Mouse (Mus musculus): ENCODE results near the gene Lgalsl. TPM values are rescaled to one million over a fixed set of nuclear protein-coding genes. Genes with fewer than 3 reads are reported as not detected.
A peak's percentile ranks its signal among the peaks of the same experiment; 100 is the strongest.

Lgalsl gene
- 74.0 and 87.5 TPM in 2 replicates for polyA plus RNA-seq (2014; fragmentation: Nextera tagmentation; extraction: Ambion mirVana)

DNA sequence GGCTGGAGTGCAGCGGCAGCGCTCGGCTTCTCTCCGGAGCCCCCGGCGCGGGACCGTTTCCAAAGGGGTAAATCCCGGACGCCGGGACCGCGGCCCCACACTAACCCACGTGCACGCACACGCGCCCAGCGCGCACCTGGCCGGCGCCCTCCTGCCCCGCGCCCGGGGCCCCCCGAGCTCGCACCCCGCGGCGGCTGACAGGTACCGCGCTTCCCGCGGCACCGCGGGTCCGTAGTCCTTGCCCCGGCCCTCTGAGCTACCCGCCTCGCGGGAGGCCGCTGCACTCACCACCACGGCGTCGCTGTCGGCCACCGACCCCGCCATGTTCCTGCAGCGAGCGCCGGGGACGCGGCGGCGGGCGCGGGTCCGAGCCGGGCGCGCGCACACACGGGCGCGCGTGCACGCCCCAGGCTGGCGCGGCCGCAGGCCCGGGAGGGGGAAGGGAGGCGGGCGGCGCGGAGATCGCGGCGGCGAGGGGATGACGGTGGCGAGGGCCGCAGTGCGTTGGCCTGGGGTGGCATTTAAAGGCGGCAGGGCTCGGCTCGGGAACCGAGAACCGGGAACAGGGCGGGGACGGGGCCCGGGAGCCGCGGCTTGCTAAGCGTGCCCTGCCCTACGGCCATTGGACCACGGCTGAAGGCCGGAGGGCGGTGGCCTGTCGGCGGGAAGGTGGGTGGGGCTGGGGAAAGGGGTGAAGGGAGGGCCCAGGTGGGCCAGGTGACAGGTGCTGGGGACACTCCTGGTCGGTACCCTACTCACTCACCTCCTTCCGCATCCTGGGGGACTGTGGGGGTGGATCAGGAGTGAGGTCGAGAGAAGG is at the start of gene Lgalsl:
Lgalsl (minus strand) TSS at position 371 of the 820 bp plus-strand sequence.
- Histone ChIP-seq H3K27me3 (replicated peaks; ENCODE audit: control insufficient read depth, insufficient read depth, low read length) (no peaks in the 10 kb centered on the region), H3K9ac (ENCODE audit: low read length) (peak within 1 kb of the TSS; percentile 95), H3K27ac (ENCODE audit: low read depth, low read length) (peak within 1 kb of the TSS; percentile 89), H3K36me3 (ENCODE audit: control insufficient read depth, insufficient read depth, low read length) (peaks cover 19% of the 10 kb centered on the region; the same call in 1 of the 2 replicates), H3K4me2 (ENCODE audit: low read length) (peak within 1 kb of the TSS; percentile 81), H3K9me3 (replicated peaks; ENCODE audit: control insufficient read depth, low read length) (no peaks in the 10 kb centered on the region), H3K4me3 (ENCODE audit: low read depth, low read length) (peak within 1 kb of the TSS; percentile 89), H3K4me1 (ENCODE audit: control insufficient read depth, insufficient read depth, low read length) (peaks cover 16% of the 10 kb centered on the region)
- ATAC-seq, result peak; percentile 84
- peak; percentile 67 for DNase-seq (ENCODE audit: low spot score)
- under 1% methylated on average over 81 of the region's 102 CpGs for WGBS

DNA sequence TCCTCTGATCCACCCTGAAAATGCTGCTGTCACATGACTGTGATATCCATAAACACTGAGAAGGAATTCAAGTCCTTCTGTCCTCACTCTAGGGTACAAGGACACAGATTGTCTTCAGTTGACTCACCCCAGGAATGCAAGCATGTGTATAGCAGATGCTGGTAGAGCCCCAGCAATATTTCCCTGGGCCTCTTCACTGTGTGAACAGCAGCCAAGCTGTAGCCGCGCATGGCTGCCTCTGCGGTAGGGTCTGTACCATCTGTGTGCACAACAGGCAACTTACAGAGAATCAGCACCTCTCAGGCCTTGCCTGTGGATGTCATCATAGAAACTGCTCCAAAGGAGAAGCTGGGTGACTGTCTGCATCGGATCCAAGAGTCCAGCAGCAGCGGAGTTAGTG is 47.8 kb upstream of the Lgalsl start:
- no peak overlapping the region for H3K27ac ChIP-seq (ENCODE audit: low read depth, low read length)
- no peak; the same call in 1 of the 2 replicates for ATAC-seq
- H3K27me3 ChIP-seq (replicated peaks; ENCODE audit: control insufficient read depth, insufficient read depth, low read length), result no peaks in the 10 kb centered on the region
- no peak overlapping the region for H3K4me2 ChIP-seq (ENCODE audit: low read length)
- no peaks in the 10 kb centered on the region for H3K36me3 ChIP-seq (ENCODE audit: control insufficient read depth, insufficient read depth, low read length)
- DNase-seq (ENCODE audit: low spot score), result peak; percentile 35
- no peak overlapping the region for H3K9ac ChIP-seq (ENCODE audit: low read length)
- no peak overlapping the region for H3K4me3 ChIP-seq (ENCODE audit: low read depth, low read length)
- no peaks in the 10 kb centered on the region for H3K4me1 ChIP-seq (ENCODE audit: control insufficient read depth, insufficient read depth, low read length)
- H3K9me3 ChIP-seq (replicated peaks; ENCODE audit: control insufficient read depth, low read length), result no peaks in the 10 kb centered on the region
- 88% methylated on average over 5 of the region's 5 CpGs for WGBS

- Histone ChIP-seq H3K9me3 (replicated peaks; ENCODE audit: control insufficient read depth, low read length) (no peaks in the 10 kb centered on the region), H3K4me2 (ENCODE audit: low read length) (no peak overlapping the region), H3K4me3 (ENCODE audit: low read depth, low read length) (no peak overlapping the region), H3K27ac (ENCODE audit: low read depth, low read length) (no peak overlapping the region), H3K36me3 (ENCODE audit: control insufficient read depth, insufficient read depth, low read length) (no peaks in the 10 kb centered on the region), H3K27me3 (replicated peaks; ENCODE audit: control insufficient read depth, insufficient read depth, low read length) (no peaks in the 10 kb centered on the region), H3K4me1 (ENCODE audit: control insufficient read depth, insufficient read depth, low read length) (no peaks in the 10 kb centered on the region), H3K9ac (ENCODE audit: low read length) (no peak overlapping the region)
- DNase-seq (ENCODE audit: low spot score), result peak; percentile 14
- 90% methylated on average over 3 of the region's 3 CpGs for WGBS
- ATAC-seq, result no peak
These were observed 46.8 kb upstream of the Lgalsl start for GRCm38 (mm10) chr11:20877578-20878096.

DNA sequence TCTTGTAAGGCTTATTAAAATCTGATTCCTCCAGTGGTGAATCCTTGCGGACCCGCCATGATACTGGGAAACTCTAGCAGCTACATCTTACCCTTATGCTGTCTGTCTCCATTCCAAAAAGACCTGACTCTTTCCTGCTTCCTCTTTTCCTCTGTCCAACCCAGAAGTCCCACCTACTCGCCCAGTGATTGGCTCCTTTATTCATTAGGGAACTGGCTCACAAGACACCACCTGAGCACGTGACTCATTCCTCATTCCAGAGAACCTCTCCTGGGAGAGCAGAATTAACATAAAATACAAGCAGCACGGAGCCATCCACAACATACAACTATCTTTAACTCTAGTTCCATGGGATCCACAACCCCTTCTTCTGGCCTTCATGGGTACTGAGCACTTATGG is 42.5 kb upstream of the Lgalsl start:
- Histone ChIP-seq H3K9ac (ENCODE audit: low read length) (no peak overlapping the region), H3K4me2 (ENCODE audit: low read length) (no peak overlapping the region), H3K36me3 (ENCODE audit: control insufficient read depth, insufficient read depth, low read length) (no peaks in the 10 kb centered on the region), H3K4me3 (ENCODE audit: low read depth, low read length) (no peak overlapping the region), H3K27ac (ENCODE audit: low read depth, low read length) (no peak overlapping the region), H3K4me1 (ENCODE audit: control insufficient read depth, insufficient read depth, low read length) (no peaks in the 10 kb centered on the region), H3K9me3 (replicated peaks; ENCODE audit: control insufficient read depth, low read length) (no peaks in the 10 kb centered on the region), H3K27me3 (replicated peaks; ENCODE audit: control insufficient read depth, insufficient read depth, low read length) (no peaks in the 10 kb centered on the region)
- 78% methylated on average over 5 of the region's 5 CpGs for WGBS
- ATAC-seq (no peak), DNase-seq (ENCODE audit: low spot score) (no peak)

DNA sequence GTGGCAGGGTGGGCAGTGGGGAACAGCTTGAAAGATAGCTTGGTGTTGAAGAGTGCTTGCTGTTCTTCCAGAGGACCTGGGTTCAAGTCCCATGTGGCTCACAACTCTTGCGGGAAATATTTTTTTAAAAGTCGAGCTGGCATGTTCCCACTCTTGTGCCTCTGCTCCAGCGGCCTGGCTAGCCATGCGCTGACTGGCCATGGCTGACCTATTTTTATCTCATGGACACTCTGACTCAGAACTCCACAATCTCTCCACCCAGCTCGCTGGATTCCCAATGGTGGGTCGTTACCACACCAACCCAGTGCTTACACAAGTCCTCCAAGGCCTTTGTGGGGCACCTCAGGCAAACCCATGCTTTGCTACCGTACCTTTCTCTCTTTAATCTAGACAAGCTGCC is 42.1 kb upstream of the Lgalsl start:
- Histone ChIP-seq H3K4me1 (ENCODE audit: control insufficient read depth, insufficient read depth, low read length) (no peaks in the 10 kb centered on the region), H3K27ac (ENCODE audit: low read depth, low read length) (no peak overlapping the region), H3K9ac (ENCODE audit: low read length) (no peak overlapping the region), H3K4me3 (ENCODE audit: low read depth, low read length) (no peak overlapping the region), H3K4me2 (ENCODE audit: low read length) (no peak overlapping the region), H3K9me3 (replicated peaks; ENCODE audit: control insufficient read depth, low read length) (no peaks in the 10 kb centered on the region), H3K36me3 (ENCODE audit: control insufficient read depth, insufficient read depth, low read length) (no peaks in the 10 kb centered on the region), H3K27me3 (replicated peaks; ENCODE audit: control insufficient read depth, insufficient read depth, low read length) (no peaks in the 10 kb centered on the region)
- WGBS, result 92% methylated on average over 7 of the region's 7 CpGs
- ATAC-seq (no peak), DNase-seq (ENCODE audit: low spot score) (no peak)

GRCm38 (mm10) chr11:20872444-20872843 is 41.6 kb upstream of the Lgalsl start:
- no peak for DNase-seq (ENCODE audit: low spot score)
- ATAC-seq, result no peak
- H3K27me3 ChIP-seq (replicated peaks; ENCODE audit: control insufficient read depth, insufficient read depth, low read length), result no peaks in the 10 kb centered on the region
- 84% methylated on average over 2 of the region's 2 CpGs for WGBS
- no peak overlapping the region for H3K9ac ChIP-seq (ENCODE audit: low read length)
- H3K36me3 ChIP-seq (ENCODE audit: control insufficient read depth, insufficient read depth, low read length), result no peaks in the 10 kb centered on the region
- no peak overlapping the region for H3K27ac ChIP-seq (ENCODE audit: low read depth, low read length)
- H3K9me3 ChIP-seq (replicated peaks; ENCODE audit: control insufficient read depth, low read length), result no peaks in the 10 kb centered on the region
- no peak overlapping the region for H3K4me2 ChIP-seq (ENCODE audit: low read length)
- H3K4me3 ChIP-seq (ENCODE audit: low read depth, low read length), result no peak overlapping the region
- no peaks in the 10 kb centered on the region for H3K4me1 ChIP-seq (ENCODE audit: control insufficient read depth, insufficient read depth, low read length)

GRCm38 (mm10) chr11:20869927-20870326 is 39.1 kb upstream of the Lgalsl start:
- no peaks in the 10 kb centered on the region for H3K9me3 ChIP-seq (replicated peaks; ENCODE audit: control insufficient read depth, low read length)
- DNase-seq (ENCODE audit: low spot score), result no peak
- ATAC-seq, result no peak
- 88% methylated on average over 2 of the region's 2 CpGs for WGBS
- H3K36me3 ChIP-seq (ENCODE audit: control insufficient read depth, insufficient read depth, low read length), result no peaks in the 10 kb centered on the region
- H3K4me2 ChIP-seq (ENCODE audit: low read length), result no peak overlapping the region
- no peak overlapping the region for H3K9ac ChIP-seq (ENCODE audit: low read length)
- no peak overlapping the region for H3K4me3 ChIP-seq (ENCODE audit: low read depth, low read length)
- no peak overlapping the region for H3K27ac ChIP-seq (ENCODE audit: low read depth, low read length)
- H3K27me3 ChIP-seq (replicated peaks; ENCODE audit: control insufficient read depth, insufficient read depth, low read length), result no peaks in the 10 kb centered on the region
- H3K4me1 ChIP-seq (ENCODE audit: control insufficient read depth, insufficient read depth, low read length), result no peaks in the 10 kb centered on the region

- no peaks in the 10 kb centered on the region for H3K9me3 ChIP-seq (replicated peaks; ENCODE audit: control insufficient read depth, low read length)
- ATAC-seq, result no peak
- no peak overlapping the region for H3K27ac ChIP-seq (ENCODE audit: low read depth, low read length)
- H3K9ac ChIP-seq (ENCODE audit: low read length), result no peak overlapping the region
- 91% methylated on average over 3 of the region's 3 CpGs for WGBS
- no peaks in the 10 kb centered on the region for H3K4me1 ChIP-seq (ENCODE audit: control insufficient read depth, insufficient read depth, low read length)
- no peaks in the 10 kb centered on the region for H3K27me3 ChIP-seq (replicated peaks; ENCODE audit: control insufficient read depth, insufficient read depth, low read length)
- no peaks in the 10 kb centered on the region for H3K36me3 ChIP-seq (ENCODE audit: control insufficient read depth, insufficient read depth, low read length)
- no peak for DNase-seq (ENCODE audit: low spot score)
- no peak overlapping the region for H3K4me3 ChIP-seq (ENCODE audit: low read depth, low read length)
- H3K4me2 ChIP-seq (ENCODE audit: low read length), result no peak overlapping the region
These were observed 34.6 kb upstream of the Lgalsl start for GRCm38 (mm10) chr11:20865450-20865849.

DNA sequence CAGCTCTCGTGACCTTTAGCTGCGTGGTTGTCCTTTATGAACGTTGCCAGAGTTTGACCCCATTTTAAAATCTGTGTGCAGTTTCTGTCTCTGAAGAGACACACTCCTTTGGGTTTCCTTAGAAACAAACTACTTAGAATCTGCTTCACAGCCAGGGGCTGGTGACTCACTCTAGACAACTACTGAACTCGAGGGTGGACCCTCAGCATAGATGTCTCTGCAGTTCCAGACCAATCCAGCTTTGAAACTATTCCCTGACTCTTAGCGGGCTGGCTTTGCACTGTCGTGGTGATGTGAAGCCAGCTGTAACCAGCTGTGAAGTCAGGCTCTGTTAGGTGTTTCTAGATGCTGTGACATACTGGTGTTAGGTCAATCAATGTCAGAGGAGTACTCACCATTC is 33.8 kb upstream of the Lgalsl start:
- WGBS, result 78% methylated on average over 6 of the region's 6 CpGs
- Histone ChIP-seq H3K4me3 (ENCODE audit: low read depth, low read length) (no peak overlapping the region), H3K36me3 (ENCODE audit: control insufficient read depth, insufficient read depth, low read length) (no peaks in the 10 kb centered on the region), H3K27ac (ENCODE audit: low read depth, low read length) (no peak overlapping the region), H3K4me1 (ENCODE audit: control insufficient read depth, insufficient read depth, low read length) (no peaks in the 10 kb centered on the region), H3K9me3 (replicated peaks; ENCODE audit: control insufficient read depth, low read length) (no peaks in the 10 kb centered on the region), H3K4me2 (ENCODE audit: low read length) (no peak overlapping the region), H3K9ac (ENCODE audit: low read length) (no peak overlapping the region), H3K27me3 (replicated peaks; ENCODE audit: control insufficient read depth, insufficient read depth, low read length) (no peaks in the 10 kb centered on the region)
- no peak for DNase-seq (ENCODE audit: low spot score)
- ATAC-seq, result no peak

Data from forebrain, embryonic 14.5 days (tissue).